Mouse (Mus musculus) small intestine, adult 2 months (tissue): ENCODE results near the gene Olfr957.

Experiments used
- CTCF ChIP-seq: fragments of 200-500 bp; IDR thresholded peaks from 2 replicates; pipeline ENCODE4 v1.5.1; 2012; ENCODE audit warnings: low read depth, mild to moderate bottlenecking, control low read depth, inconsistent platforms, low read length, moderate library complexity, mixed read lengths; ENCODE audit not compliant: insufficient replicate concordance, insufficient read length; ENCODE audit errors: extremely low read depth
- POLR2A ChIP-seq: fragments of 200-500 bp; IDR thresholded peaks from 2 replicates; pipeline ENCODE4 v1.6.1; 2012; ENCODE audit warnings: low read depth, mild to moderate bottlenecking, control low read depth, inconsistent platforms, low read length, moderate library complexity

DNA sequence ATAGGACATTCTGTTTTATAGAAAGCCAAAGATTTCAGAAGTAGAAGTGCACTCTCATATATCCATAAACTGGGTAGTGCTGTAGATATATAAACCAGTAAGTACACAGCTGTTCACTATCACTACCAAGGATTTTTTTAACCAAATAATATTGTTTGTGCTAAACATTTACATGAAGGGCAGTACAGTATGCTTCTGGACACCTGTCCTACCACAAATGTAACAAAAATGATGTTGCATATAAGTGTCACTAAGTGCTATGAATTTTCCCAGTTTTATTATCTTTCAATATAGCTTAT lies 42.7 kb upstream of the Olfr957 start:
- TF ChIP-seq CTCF: no peak
- no peak for TF ChIP-seq POLR2A
